Mouse (Mus musculus) gastrocnemius, postnatal 36 days (tissue): ENCODE measurements around the gene Ugt1a8. TPM values are rescaled to one million over a fixed set of nuclear protein-coding genes. Genes with fewer than 3 reads are reported as not detected.
A peak's percentile ranks its signal among the peaks of the same experiment; 100 is the strongest.

ENCODE experiments used
- DNase-seq, 2 experiments: peaks; one replicate each; pipeline ENCODE4 v3.0.0; 2022
- intact Hi-C: fragments of 180-260 bp; cut with DNase I; formaldehyde crosslinking; loops from one replicate; pipeline ENCODE4 v1.15.1; 2025
- total RNA-seq, 2 experiments: library from RNA; stranded (reverse); gene quantifications; 2 replicates each; pipeline ENCODE4 v1.2.3; 2021

The Ugt1a8 gene
- total RNA-seq, 2 experiments from 2014 or later, result not detected

DNA sequence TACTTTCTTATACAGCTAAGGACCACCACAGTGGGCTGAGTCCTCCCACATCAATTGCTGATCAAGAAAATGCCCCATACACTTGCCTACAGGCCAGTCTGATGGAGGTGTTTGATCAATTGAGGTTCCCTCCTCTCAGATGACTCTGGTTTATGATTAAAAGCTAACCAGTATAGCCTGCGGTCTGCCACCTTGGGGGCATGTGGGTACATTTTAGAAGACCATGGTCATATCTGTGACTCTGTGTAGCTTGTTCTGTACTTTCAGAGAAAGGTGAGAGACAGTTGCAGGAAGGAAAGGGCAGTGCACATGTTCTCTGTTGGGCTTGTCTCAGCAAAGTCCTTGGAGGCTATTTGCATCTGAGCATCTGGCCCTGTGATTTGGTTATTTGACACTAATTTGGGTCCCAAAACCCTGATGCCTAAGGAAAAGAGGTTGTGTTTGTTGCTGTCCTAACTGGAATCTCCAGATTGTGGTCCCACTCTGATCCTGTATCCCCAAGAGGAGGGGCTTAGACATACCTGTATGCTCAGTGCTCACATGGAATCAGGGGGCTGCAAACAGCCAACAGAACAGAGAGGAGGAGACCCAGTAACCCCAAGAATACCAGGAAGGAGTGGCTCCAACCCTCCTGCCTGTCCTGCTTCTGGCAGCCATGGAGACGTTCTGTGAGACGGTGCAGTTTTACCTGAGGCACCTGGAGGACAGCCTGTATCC lies 145.2 kb downstream of the Ugt1a8 start:
- DNase-seq, result peak; percentile 3 to 17
- intact Hi-C loops, result no loop called here

DNA sequence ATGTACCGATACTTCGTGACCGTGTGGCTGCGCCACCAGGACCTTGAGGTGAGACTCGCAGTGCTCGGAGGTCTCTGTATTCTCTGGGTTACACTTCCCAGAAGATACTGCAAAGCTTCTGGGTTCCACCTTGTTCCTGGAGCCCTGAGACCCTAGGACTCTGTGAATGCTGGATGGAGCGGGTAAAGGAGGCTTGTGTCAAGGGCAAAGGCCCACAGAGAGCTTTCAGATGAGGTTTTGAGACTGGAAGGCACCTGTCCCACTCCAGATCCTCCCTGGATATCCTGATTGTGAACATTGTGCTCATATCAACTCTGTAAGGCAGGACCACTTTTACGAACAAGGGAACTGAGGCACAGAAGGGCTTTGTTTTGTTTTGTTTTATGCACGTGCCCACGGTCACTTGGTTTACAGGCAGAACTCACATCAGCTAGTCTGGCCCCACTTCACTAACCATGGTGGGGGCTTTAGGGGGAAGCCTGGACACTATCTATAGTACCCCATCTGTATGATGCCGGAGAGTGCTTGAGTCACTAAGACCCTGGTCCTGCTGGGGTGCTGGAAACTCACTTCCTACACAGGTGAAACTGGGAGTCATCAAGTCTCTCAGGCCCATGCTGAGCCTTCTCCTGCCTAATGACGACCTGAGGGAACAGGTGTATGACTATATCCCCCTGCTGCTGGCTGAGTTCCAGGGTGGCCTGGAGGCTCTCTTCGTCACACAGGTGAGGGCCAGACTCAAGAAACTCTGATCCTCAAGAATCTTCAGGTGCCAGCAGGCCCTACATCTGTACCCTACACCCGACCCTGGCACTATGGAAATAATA lies 146.0 kb downstream of the Ugt1a8 start:
- DNase-seq, result peak; percentile 3 to 39
- intact Hi-C loops, result no loop called here

DNA sequence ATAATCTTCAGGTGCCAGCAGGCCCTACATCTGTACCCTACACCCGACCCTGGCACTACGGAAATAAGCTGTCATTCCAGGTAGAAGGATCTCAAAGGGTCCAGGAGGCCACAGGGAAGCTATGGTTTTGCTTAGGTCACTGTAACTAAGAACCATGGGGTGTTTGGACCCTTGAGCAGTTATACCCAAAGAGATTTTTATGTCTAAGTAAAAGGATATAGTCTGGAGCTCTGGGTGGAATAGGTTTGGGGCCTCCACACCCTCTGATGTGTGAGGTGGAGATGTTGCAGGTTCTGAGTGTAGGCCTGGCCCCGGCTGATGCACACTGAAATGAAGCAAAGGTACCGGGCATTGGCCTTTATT lies 146.6 kb downstream of the Ugt1a8 start:
- DNase-seq, result no peak
- intact Hi-C loops, result no loop called here

DNA sequence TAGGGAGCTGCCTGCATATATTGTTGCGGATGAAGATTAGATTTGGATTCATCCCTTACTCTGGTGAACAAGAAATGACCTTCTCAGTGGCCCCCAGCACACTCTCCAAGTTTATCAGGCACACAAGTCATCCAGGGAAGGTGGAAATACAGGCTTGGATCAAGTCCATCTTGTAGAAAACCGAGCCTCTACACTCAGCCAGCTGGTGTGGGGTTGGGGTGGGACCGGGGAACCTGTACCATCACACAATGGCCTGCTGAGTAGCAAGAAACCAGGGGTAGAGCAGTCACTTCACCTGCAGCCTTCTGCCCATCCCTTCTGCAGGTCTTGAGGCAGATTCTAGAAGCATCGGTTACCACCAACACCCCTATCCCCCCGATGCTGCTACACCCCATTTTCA lies 147.0 kb downstream of the Ugt1a8 start:
- intact Hi-C loops, result no loop called here
- peak in 1 of 2 experiments; percentile 19 for DNase-seq

DNA sequence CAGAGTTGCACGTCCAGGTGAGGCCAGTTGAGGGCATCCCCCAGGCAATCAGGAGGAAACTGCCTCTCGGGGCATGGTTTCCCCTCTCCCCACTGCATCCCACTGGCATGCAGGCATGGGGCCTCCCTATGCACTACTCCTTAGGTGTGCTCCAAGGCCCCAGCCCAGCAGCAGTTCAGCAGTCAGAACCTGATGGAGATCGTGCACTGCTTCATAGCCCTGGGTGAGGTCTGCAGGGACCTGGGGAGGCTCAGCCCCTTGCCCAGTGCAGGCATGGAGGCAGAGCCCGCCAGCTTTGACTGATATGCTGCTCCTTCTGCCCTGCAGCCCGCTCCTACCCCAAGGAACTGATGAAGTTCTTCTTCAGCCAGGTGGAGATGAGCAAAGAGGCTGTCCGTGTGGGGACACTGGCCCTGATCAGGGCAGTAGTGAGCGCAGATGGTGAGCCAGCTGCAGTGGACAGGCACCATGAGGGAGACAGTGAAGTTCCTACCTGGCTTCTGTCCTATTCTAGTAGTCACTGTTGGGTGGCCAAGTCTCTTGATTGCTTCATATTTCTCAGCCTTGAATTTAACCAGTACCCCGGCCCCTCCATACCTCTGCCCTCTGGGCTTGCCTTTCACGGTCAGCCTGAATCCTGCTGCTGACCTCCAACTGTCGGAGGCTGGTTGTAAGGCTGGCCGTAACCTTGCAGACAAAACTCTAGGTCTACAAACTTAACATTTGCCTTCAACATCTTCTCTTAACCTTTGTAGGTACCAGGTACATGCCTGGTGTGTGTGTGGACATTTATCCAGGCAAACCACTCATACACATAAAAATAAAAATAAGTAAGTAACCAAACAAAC lies 147.7 kb downstream of the Ugt1a8 start:
- peak in 1 of 2 experiments; percentile 38 for DNase-seq
- intact Hi-C loops, result no loop called here

DNA sequence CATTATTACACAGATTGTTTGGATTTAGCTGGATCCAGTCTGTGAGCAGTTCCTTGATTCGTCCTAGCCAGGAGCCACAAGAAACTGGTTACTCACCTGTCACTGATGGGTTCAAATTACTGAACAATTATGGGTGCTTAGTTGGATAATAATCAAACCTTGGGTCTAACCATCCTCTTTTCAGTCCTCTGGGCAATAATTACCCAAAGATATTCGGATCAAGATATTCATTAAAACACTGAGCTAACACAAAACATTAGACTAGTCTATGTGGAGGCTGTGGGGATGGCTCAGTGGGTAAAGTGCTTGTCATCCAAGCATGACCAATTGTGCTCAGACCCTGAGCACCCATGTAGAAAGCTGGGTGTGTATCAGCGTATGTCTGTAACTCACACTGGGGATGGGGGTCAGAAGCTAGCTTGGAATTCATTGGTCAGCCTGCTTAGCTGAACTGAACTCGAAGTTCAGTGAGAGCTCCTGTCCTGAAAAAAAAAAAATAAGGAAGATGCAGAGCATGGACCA lies 148.3 kb downstream of the Ugt1a8 start:
- no peak for DNase-seq
- intact Hi-C loops, result no loop called here

DNA sequence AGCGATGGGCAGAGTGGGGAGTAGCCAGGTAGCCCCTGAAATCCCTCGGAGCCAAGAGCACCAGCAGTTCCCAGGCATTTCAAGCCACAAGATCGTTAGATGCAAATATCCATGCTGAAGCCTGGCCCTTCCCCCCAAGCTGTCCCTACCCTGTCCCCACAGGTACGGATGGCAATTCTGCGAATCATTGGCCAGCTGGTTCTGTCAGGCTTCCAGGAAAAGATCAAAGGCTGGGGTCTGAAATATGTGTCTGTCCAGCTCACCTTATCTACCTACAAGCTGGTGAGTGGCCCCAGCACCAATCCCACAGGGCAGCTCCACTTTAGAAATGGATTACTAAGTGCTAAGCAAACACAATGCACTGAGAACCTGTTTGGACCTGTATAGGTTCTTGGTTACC lies 149.7 kb downstream of the Ugt1a8 start:
- intact Hi-C loops, result no loop called here
- DNase-seq, result peak in 1 of 2 experiments; percentile 31

DNA sequence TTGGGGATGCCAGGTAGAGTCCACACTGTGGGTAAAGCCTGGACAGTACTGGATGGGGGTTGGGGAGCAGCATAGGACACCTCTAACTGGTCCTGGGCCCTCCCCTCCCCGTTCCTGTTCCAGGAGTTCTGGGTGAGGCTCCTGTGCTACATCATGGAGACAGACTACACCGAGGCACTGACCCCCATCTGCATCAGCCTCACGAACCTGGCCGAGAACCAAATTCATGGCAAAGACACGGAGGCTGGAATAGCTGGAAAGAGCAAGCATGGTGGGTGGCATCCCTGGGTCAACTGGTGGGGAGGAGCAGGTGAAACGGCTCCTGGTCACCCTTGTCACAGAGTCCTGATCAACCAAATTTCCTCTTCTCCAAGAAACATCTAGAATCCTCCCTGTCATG lies 151.2 kb downstream of the Ugt1a8 start:
- intact Hi-C loops, result no loop called here
- no peak for DNase-seq

DNA sequence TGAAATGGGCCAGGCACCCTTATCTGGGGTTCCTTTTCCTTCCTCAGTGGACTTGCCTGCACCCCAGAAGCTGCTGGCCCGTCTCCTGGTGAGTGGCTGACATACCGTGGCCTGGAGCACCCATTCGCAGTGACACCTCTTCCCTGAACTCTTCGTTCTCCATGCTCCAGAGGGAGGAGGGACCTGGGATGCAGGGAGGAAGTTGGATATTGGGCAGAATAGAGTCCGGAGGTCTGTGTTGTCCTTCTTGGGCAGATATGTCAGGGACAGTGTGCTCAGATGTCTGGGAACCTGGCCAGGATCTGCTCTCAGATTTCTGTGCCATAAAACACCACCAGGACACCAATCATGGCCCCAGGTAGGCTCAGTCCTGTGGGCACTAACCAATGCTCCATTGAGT lies 152.5 kb downstream of the Ugt1a8 start:
- intact Hi-C loops, result no loop called here
- peak in 1 of 2 experiments; percentile 18 for DNase-seq

DNA sequence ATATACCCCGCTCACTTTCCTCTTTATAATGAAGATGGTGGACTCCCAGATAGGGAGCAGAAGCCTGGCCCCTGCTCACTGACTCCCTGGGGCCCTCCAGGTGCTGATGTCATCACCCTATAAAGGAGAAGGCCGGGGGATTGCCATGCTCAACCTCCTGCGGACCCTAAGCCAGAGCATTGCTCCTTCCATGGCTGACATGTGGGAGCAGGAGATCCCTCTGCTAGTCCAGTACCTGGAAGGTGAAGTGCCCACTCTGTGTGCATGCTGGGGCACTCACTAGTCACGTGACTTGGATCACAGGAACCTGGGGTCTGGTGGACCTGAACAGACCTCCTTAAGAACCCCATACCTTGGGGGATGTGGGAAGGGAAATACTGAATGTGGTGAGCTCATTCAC lies 153.0 kb downstream of the Ugt1a8 start:
- peak in 1 of 2 experiments; percentile 30 for DNase-seq
- intact Hi-C loops, result no loop called here

DNA sequence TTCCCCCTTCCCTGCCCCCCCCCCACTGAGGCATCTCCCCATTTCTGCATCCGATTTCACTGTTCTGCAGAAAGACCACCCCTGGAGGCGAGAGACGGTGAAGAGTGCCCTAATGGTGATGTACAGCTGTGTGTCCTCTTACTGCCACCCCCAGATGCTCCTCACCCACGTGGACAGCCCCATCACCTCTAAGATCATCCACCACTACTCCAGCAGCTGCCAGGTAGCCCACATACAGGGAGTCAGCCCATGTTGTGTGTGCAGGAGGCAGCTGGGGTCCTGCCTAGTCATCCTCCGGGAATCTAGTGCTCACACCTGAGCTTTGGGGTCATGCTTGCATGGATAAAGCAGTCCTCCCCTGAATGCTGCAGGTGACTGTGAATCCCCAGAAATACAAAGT lies 156.2 kb downstream of the Ugt1a8 start:
- intact Hi-C loops, result no loop called here
- peak in 1 of 2 experiments; percentile 20 for DNase-seq

DNA sequence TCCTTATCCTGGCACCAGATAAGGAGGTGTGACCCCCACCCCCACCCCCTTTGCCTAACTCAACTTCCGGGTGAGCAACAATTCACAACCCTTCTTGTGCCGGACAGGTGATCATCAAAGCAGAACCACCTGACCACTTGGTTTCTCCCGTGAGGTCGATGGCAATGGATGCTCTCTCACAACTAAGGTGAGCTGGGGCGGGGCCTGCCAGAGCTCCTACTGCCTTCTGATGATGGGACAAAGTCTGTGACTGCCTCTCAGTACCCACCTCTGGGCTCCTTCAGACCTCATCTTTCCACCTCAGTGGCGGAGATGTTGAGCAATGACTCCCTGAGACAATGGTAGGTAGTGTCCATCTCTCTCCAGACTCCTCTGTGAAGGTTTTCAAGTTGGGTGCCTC lies 158.3 kb downstream of the Ugt1a8 start:
- intact Hi-C loops, result no loop called here
- no peak for DNase-seq

DNA sequence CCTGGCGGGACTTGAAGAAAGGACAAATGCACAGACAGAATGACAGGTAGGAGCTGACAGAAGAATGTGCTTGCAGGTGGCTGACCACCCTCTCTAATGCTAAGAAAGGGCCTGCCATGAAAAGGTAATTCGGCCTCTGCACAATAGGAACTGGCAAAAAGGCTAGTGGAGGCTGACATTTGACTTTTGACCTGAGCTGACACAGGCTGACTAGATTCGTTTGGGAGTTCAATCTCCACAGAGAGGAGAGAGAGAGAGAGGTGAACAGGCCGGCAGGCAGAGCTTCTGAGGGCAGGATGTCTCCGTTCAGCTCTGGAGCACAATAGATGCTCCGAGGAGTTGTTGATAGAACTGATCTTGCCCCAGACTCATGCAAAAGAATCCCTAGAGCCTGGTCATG lies 158.8 kb downstream of the Ugt1a8 start:
- DNase-seq, result no peak
- intact Hi-C loops, result no loop called here

DNA sequence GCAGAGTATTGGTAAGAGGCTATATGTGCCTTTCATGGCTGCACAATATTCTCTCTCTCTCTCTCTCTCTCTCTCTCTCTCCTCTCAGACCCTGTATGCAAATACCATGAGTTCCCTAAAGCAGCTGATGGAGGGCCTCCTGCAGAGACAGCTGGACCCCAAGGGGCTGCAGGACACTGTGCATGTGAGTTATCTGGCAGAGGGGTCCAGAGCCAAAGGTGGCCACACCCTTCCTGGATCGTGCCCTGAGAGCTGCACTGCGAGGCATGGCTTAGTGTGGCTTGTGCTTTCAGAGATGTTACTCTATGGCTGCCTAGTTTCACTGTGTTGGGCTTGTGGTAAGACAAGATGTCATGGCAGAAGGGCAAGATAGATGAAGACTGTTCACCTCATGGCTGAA lies 160.0 kb downstream of the Ugt1a8 start:
- intact Hi-C loops, result no loop called here
- no peak for DNase-seq

DNA sequence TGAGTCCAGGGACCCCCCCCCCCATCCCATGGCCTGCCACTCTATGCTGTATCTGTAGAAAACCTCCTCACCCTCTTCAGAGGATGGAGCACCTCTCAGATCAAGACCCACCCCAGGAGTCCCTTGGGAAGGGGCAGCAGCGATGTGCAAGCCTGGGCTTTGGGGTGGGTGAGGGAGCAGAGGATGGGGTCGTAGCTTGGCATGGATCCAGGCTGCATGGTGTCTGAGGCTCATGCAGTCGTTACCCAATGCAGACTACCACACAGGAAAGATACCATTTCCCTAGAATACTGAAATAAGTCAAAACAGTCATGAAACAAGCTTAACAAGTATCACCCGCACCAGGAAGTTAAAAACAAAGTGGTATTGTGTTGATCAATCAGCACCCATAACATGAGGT lies 161.0 kb downstream of the Ugt1a8 start:
- intact Hi-C loops, result no loop called here
- DNase-seq, result no peak

DNA sequence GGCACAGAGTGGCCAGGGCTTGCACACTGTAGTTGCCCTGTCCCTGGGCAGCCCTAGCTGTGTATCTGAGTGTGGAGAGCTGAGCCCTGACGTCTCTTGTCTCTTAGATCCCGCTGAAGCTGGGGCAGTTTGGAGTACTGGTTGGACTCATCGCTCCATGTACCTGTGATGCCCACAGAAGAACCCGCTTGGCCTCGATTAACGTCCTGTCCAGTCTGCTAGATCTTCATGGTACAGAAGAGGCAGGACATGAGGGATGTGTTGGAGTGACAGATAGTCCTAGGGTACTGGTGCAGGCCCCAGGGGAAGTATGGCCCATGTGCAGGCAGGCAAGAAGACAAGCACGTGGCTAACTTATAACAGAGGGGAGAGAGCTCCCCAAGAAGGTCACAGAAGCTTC lies 162.0 kb downstream of the Ugt1a8 start:
- DNase-seq, result no peak
- intact Hi-C loops, result no loop called here

DNA sequence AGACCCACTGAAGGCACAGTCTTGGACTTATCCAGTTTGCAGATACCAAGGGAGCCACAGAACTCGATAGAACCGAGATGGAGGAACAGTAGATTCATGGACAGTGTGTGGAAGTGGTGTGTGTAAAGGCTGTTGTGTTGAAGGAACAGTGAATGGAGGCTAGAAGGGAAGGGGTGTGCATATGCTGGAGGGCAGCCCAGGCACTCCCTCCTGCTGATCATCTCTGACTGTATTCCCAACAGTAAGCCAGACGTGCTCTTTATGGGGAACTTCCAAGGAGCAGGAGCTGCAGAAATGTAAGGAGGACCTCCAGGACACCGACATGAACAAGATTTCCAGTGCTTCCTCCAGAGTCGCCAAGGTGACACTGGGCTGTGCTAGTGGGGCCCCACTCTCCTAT lies 162.4 kb downstream of the Ugt1a8 start:
- no peak for DNase-seq
- intact Hi-C loops, result no loop called here

DNA sequence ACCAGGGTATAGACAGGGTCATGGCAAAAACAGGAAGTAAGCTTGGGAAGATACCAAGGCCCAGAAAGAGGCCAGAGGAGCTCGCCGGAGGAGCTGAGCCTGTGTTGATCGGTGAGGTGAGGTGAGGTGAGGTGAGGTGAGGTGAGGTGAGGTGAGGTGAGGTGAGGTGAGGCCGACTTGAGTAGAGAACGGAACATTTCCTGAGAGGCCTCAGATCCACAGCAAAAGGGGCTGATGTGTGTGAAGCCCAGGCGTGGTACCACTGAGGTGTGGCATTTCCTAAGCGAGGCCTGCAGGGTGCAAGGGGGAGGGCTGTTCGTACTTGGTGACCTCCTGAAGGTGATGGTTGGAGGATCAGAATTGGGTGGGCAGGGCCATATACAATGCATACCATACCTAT lies 165.5 kb downstream of the Ugt1a8 start:
- intact Hi-C loops, result no loop called here
- no peak for DNase-seq

DNA sequence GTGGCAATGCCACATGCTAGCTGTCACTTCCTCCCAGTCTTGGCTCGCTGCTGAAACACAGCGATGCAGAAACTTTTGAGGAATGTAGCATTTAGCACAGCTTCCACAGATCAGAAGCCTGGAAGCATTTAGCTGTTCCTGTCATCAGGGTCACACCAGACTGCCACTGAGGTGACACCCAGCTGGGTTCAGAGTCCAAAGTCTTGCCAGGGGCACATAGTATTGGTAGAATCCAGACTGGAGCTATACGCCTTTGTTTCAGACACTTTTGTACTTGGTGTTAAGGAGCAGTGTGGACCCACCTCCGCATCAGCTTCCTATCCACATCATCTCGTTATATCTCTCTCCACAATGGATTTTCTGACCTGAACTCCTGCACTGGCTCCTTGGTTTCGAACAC lies 165.9 kb downstream of the Ugt1a8 start:
- intact Hi-C loops, result no loop called here

DNA sequence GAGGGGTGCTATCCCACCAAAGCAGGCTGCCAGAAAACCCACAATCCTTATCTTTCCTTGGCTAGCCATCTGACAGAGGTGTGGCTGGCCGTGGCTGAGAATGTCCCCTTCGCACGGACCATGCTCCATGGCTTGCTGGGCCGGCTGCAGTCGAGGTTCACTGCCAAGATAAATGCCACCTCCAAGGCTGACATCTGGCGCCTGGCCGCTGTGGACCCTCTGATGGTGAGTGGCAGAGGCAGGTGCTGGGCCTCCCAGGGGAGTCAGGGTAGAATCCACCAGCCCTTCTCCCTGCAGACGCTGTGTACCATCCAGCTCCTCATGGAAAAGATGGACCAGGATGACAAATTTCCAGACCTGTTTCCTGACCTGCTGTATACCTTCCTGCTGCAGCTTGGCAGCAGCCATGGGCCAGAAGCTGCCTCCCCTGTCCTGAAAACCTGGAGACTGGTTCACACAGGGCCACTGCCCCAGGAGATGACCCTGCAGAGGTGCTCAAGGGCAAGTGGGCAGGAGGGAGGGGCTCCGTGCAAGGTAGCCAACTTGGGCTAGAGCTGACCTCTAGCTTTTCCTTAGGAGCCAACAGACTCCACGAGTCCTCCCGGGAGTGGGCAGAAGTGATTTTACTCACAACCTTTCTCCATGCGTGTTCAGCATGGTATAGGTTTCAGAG lies 167.3 kb downstream of the Ugt1a8 start:
- DNase-seq, result peak in 1 of 2 experiments; percentile 36
- intact Hi-C loops, result no loop called here

More for the DNA sequence above, 165.9 kb downstream of the Ugt1a8 start:
- DNase-seq, result no peak
